Mouse (Mus musculus) adrenal gland, postnatal 4 days (tissue): Measurements from ENCODE around the gene Nit2. TPM values are rescaled to one million over a fixed set of nuclear protein-coding genes. Genes with fewer than 3 reads are reported as not detected.
"Not testable (repeated sequence)": the region's sequence is repeated elsewhere in the genome, so short reads cannot be mapped to it uniquely, and the experiment has no call there.

ENCODE experiments used
- DNase-seq, 2 experiments: peaks; one replicate each; pipeline ENCODE4 v3.0.0; 2021 to 2022; ENCODE audit warnings: low spot score in 2 of 2, mixed read lengths in 2 of 2
- long read RNA-seq, 2 experiments: library from polyadenylated mRNA; stranded (forward); transcript quantifications; one replicate each; pipeline ENCODE4 v2.0.0; 2021
- total RNA-seq, 2 experiments: library from RNA; stranded (reverse); gene quantifications; 2 replicates each; pipeline ENCODE4 v1.2.3; 2021

Nit2 gene
- 10 to 100 TPM; 75.0 to 85.9 TPM for total RNA-seq
- long read RNA-seq, experiment 1, transcript Nit2-201 (10 exons, 1,286 nt) = major isoform, 62 of 73 reads
- long read RNA-seq, experiment 1, partial matches to known transcripts = 4 of 73 reads
- long read RNA-seq, experiment 1, other reads (novel, unspliced or antisense) = 7 of 73 reads
- long read RNA-seq, experiment 2, transcript Nit2-201 (10 exons, 1,286 nt) = major isoform, 80 of 90 reads
- long read RNA-seq, experiment 2, partial matches to known transcripts = 4 of 90 reads
- long read RNA-seq, experiment 2, other reads (novel, unspliced or antisense) = 6 of 90 reads

DNA sequence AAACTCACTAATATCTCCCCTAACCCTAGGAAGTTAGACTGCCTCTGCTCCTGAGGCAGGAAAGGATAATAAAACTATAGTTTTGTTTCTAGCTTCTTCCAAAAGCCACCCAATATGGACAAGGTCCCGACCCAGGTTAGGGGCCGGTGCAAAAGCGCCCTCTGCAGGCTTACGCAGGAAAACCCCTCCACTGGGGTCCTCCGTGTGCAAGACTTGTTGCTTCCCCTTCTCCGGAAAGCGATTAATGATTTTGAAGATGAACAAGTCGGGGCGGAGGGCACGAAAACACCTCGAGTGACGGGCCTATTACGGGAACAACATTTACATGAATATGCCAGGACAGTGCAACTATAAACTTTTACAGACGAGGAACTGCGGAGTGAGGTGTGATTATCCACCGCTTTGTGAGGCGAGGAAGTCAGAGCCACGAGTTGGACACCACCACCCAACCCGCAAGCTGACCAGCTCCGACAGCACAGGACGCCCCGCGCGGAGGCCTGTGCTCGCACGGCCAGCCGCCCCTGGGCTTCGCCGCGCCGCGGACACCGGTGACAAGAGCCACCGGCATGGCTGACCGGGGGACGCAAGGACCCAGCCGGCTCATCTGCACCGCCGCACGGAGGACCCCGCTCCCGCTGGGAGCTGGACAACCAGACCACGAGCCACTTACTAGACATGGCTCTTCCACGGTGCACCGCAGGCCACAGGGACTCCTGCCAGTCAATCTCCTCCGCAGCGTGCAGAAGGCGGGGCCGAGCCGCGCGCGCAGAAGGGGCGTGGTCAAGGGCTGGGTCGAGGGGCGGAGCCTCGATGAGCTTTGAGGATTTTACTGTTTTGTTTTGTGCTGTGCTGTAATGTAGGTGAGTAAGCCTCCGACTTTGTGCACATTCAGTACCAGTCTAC is at the start of gene Nit2:
Nit2 (minus strand) TSS at position 731 of the 903 bp plus-strand sequence.
- DNase-seq = peak; percentile 94 to 96

GRCm38 (mm10) chr16:57215957-57216356 is 48.8 kb upstream of the Nit2 start:
- DNase-seq = no peak

DNA sequence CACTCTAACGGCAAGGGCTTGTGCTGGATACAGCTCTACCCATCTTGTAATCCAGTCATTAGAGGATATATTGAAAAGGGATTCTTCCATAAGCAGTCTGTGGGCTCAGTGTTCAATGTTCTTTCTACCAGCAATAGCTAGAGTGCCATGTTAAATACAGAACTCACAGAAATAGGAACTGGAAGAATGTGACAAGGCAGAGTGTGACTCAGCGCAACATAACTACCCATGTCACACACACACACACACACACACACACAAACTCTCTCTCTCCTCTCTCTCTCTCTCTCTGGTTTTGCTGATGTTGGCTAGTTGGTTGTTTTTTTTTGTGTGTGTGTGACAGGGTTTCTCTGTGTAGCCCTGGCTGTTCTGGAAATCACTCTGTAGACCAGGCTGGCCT is 43.9 kb upstream of the Nit2 start:
- DNase-seq = no peak

GRCm38 (mm10) chr16:57208342-57208741 is 41.2 kb upstream of the Nit2 start:
- DNase-seq = no peak

GRCm38 (mm10) chr16:57197281-57197680 is 30.1 kb upstream of the Nit2 start:
- DNase-seq = no peak

- no peak for DNase-seq
These were observed 29.4 kb upstream of the Nit2 start for GRCm38 (mm10) chr16:57196590-57196989.

DNA sequence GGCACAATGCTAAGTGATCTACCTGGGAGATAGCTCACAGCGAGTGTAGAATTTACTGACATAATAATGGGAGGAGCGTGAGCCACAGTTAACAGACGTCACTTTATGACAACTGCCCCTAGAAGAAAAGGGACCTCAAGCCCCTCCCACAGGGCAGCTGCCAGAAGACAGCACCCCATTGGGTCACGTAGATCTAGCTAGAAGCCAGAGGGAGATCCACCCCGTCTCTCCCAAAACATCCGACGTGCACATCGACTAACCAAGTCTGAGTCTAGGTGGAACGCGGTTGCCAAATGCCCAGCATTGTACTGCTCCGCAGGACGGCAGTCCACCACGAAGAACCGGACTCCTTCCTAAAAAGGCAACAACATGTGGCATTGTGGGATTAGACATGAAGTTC is 24.1 kb upstream of the Nit2 start:
- DNase-seq = no peak

DNA sequence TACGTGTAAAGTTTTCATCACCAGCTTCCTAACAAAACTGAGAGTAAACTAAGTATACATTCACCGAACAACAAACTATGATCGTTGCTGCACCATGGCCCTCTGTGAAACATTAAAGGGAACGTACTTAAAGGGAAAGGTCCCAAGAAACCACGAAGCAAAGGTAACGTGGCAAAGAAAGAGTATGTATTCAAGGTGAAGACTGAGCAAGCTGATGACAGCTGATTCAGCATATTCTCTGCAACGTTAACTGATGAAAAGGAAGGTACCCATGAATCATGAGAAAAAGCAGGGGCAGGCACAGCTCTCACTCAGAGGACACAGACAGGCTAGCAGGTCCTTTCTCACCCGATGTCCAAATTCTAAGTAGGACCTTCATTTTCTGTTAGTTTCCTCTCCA is 23.2 kb upstream of the Nit2 start:
- no peak for DNase-seq

DNA sequence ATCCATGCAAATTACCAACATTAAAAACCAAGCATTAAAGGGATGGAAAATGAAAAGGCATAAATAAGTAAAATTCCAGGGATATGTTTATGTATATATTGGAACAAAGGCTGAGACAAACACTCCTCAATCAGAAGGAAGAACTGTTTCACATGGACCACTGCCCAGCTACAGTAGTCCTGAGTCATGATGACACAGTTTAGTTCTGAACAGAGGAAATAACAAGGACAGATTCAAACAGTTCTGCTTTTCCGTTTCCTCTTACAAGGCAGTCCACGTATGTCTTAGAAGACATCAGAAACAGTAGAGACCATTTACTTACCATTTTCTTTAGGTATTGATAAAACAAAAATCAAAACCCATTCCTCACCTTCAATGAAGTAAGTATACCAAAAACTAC is 22.4 kb upstream of the Nit2 start:
- no peak for DNase-seq

- no peak for DNase-seq
These were observed 19.5 kb upstream of the Nit2 start for GRCm38 (mm10) chr16:57186618-57187017.

- no peak for DNase-seq
These were observed 14.9 kb upstream of the Nit2 start for GRCm38 (mm10) chr16:57182037-57182436.

DNA sequence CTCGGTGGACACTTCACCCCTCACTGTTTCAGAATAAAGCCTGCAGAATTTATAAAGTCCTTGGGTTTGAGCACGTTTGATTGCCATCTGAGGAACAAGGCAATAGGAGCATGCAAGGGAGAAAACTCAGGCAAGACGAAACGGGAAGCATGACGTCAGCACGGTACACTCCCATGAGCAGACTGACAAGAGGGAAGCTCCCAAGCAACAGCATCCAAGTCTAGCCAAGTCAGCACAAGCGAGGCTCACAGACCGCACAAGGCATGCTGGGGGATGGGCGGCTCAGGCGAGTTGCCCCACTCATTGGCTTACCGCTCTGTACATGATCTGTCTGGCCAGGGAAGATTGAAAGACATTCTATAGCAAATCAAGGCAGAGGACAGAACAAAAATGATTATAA is 14.0 kb upstream of the Nit2 start:
- DNase-seq = no peak

GRCm38 (mm10) chr16:57177664-57178063 is 10.5 kb upstream of the Nit2 start:
- DNase-seq = no peak

- DNase-seq = no peak
These were observed 10.1 kb upstream of the Nit2 start for GRCm38 (mm10) chr16:57177254-57177653.

DNA sequence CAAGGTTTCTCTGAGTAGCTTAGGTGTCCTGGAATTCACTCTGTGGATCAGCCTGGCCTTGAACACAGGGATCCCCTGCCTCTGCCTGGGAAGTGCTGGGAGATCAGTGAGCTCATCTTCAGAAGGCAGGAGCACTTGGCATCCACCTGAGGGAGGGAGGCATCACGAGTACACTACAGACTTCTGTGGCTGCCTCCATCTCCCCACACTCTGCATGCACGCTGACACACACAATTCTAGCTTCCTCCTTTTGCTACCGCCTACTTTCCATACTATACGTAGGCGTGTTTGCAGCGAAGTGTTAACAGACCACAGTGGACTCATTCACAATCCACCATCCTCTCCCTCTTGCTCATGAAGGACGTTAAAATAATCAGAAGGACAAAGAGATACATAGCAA is 9.1 kb upstream of the Nit2 start:
- no peak for DNase-seq

- no peak for DNase-seq
These were observed 8.6 kb upstream of the Nit2 start for GRCm38 (mm10) chr16:57175751-57176150.

GRCm38 (mm10) chr16:57174480-57174879 is 7.3 kb upstream of the Nit2 start:
- DNase-seq = not testable (repeated sequence)

- DNase-seq = no peak
These were observed 4.4 kb upstream of the Nit2 start for GRCm38 (mm10) chr16:57171570-57171969.

DNA sequence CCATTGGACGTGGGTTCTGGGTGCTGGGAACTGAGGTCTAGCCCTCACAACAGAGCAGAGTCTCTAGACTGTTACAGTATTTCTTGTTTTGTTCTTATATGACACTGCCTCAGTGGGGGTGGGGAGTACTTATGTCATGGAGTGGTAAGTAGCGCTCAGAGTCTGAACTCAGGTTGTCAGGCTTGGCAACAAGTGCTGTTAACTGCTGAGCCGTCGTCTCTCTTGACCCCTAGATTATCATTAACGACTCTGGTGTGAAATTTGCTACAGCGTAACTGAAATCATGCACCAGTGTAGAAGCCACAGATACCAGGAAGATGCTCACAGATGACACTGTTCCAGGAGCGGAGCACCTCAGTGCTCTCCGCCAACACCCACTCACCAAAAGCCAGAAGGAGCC is 4.0 kb upstream of the Nit2 start:
- DNase-seq = no peak

DNA sequence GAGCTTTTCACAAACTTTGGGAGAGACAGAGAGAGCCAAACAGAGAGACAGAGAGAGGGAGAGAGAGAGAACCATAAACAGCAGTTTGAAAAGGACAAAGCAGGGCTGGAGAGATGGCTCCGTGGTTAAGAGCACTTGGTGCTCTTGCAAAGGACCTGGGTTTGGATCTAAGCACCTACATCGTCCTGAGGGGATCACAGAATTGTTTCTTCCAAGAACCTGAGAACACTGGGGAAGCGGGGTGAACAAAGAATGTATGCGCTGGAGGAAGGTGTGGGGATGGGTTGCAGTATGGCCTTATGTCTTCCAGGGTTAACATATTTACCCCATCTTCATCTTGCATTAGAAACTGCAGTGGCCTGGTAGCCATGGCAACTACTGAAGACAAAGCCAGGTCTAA is 1.1 kb upstream of the Nit2 start:
- DNase-seq = no peak

GRCm38 (mm10) chr16:57167514-57167912 is 372 bp upstream of the Nit2 start:
- no peak for DNase-seq

DNA sequence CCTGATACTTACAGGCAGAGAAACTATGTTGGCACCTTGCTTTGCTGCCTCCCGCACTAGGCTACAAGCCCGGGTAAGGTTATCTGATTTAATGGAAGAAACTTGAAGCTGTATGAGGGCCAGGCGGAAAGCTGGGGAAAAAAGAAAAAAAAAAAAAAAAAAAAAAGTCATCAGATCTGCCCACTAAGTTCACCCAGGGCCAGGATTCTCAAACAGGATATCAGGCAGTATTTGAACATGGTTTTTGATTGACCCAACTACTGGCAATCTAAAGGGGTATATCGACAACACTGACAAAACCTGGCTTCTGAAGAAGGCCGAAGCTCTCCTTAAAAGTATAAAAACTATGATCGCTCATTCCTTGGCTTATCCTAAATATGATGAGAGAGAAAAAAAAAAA is 1.1 kb downstream of the Nit2 start:
- DNase-seq = no peak

- DNase-seq = no peak
These were observed 2.0 kb downstream of the Nit2 start for GRCm38 (mm10) chr16:57165157-57165556.
